Mouse (Mus musculus) lung, postnatal 0 days (tissue): Measurements from ENCODE around the gene Park7. TPM values are rescaled to one million over a fixed set of nuclear protein-coding genes. Genes with fewer than 3 reads are reported as not detected.

Experiments
- ATAC-seq: fragments of 200-750 bp; cut with Nextera tagmentation; 2 replicates; pipeline ENCODE4 v1.8.0; 2017; ENCODE audit warnings: moderate library complexity
- DNase-seq: peaks from one replicate; pipeline ENCODE4 v3.0.0-alpha.2; 2016; ENCODE audit warnings: low spot score
- H3K27ac ChIP-seq: fragments of 300-500 bp; sonication (generic); 2 replicates; pipeline ENCODE4 v1.5.1; 2014; ENCODE audit warnings: antibody characterized with exemption, mild to moderate bottlenecking, low read length, mixed read lengths
- H3K27me3 ChIP-seq: fragments of 300-500 bp; sonication (generic); replicated peaks from 2 replicates; pipeline ENCODE4 v1.6.1; 2014; ENCODE audit warnings: low read length, mixed read lengths; ENCODE audit not compliant: insufficient read depth
- H3K36me3 ChIP-seq: fragments of 300-500 bp; sonication (generic); 2 replicates; pipeline ENCODE4 v1.6.1; 2014; ENCODE audit warnings: low read length, mixed read lengths; ENCODE audit not compliant: insufficient read depth
- H3K4me1 ChIP-seq: fragments of 300-500 bp; sonication (generic); 2 replicates; pipeline ENCODE4 v1.6.1; 2014; ENCODE audit warnings: antibody characterized with exemption, low read depth, low read length, mixed read lengths; ENCODE audit not compliant: insufficient read depth
- H3K4me2 ChIP-seq: fragments of 300-500 bp; sonication (generic); replicated peaks from 2 replicates; pipeline ENCODE4 v1.6.1; 2014; ENCODE audit warnings: low read depth, mild to moderate bottlenecking, low read length, moderate library complexity, mixed read lengths
- H3K4me3 ChIP-seq: fragments of 300-500 bp; sonication (generic); 2 replicates; pipeline ENCODE4 v1.5.1; 2014; ENCODE audit warnings: low read depth, low read length
- H3K9ac ChIP-seq: fragments of 300-500 bp; sonication (generic); replicated peaks from 2 replicates; pipeline ENCODE4 v1.6.1; 2014; ENCODE audit warnings: low read depth, mild to moderate bottlenecking
- H3K9me3 ChIP-seq: fragments of 300-500 bp; sonication (generic); 2 replicates; pipeline ENCODE4 v1.6.1; 2016; ENCODE audit warnings: low read length, mixed read lengths
- CTCF ChIP-seq: IDR thresholded peaks from 2 replicates; pipeline ENCODE4 v1.5.1; 2016; ENCODE audit warnings: antibody characterized with exemption, mild to moderate bottlenecking
- EP300 ChIP-seq: IDR thresholded peaks from 2 replicates; pipeline ENCODE4 v1.6.1; 2016; ENCODE audit warnings: antibody characterized with exemption, mild to moderate bottlenecking, control low read depth
- WGBS: fragments of 180-500 bp; shearing (Covaris S2); extraction: QIAGEN DNeasy Blood & Tissue Kit; methylation state at CpG from one replicate; pipeline ENCODE4 v1.1.7; 2014; 5-methylcytosine and 5-hydroxymethylcytosine counted together
- polyA plus RNA-seq: library from polyadenylated mRNA; unstranded; fragments of >200 nt; fragmentation: Nextera tagmentation; extraction: Ambion mirVana; gene quantifications from 2 replicates; pipeline ENCODE4 v1.2.1, GENCODE M21; 2015

The Park7 gene
- polyA plus RNA-seq, 1 experiment from 2014 or later = 241 TPM

DNA sequence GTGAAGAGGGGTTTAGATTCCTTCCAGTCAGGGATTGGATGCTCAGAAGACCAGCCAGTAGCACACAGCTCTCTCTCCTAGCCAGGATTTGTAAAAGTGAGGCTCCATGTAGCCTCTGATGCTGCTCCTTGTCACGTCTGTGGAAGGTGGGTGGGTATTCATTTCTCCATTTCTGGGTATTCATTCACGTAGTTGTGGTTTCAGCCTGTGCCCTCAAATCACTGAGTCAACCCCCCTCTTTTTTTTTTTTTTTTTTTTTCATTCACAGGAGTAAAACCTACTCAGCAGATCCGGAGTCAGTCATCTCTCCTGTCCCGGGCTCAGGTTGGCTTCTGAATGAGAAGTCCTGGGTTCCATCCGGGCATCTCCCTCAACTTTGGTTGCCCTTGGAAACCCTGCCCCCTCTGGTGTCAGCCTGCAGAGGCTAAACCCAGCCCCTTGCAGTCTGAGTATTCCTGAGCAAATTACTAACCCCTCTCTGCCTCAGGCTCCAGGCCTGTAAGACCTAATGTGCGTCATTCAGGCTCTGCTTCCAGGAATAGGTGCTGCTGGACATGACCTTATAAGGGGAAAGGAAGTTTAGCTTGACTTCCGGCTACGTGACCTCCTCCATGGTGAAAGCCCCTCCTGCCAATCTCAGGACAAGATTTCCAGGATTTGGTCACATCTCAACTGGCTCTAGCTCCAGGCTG lies 3.2 kb upstream of the Park7 start:
- 61% methylated on average over 8 of the region's 8 CpGs for WGBS
- H3K27ac ChIP-seq = 0 out of 2 replicates have a peak overlapping the region, but pooled peaks have one; percentile 5

DNA sequence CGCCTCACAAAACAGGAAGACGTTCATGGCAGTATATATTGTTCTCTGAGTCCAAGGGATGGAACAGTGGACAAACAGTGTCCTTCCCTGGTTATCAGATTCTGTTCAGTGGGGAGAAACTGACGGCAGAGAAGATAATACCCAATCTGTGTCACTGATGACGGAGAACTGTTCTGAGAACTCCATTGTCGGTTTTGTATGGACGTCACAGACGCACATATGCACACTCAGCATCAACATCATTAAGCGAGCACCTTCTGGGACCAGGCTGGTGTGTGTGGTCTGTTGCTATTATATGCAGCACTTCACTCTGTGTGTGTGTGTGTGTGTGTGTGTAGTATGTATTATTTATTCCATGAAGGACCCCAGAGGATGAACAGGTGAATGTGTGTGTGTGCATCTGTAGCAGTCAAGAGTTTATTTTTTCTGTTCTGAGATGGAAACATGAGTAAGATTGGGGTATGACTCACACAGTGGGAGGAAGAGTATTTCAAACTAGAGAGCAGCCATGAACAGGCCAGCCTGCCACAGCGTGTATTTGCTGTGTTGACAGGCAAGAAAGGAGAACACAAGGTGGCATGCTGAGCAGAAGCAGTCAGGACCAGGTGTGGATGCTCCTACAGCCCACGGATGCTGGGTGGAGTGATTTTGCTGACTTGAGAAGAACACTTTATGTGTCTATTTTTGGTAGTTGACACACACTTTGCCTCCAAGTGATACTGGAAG lies 1.1 kb upstream of the Park7 start:
- H3K4me1 ChIP-seq = peaks cover 5% of the 10 kb centered on the region; the same call in 1 of the 2 replicates
- ATAC-seq (peak; percentile 42; the same call in 1 of the 2 replicates), DNase-seq (peak; percentile 28)
- no peak for TF ChIP-seq CTCF
- peak; percentile 93 for TF ChIP-seq EP300
- peak overlapping the region; percentile 35; the same call in 1 of the 2 replicates for H3K9ac ChIP-seq
- WGBS = 42% methylated on average over 10 of the region's 10 CpGs
- H3K27me3 ChIP-seq = no peaks in the 10 kb centered on the region
- peak overlapping the region; percentile 66 for H3K4me2 ChIP-seq
- no peaks in the 10 kb centered on the region for H3K36me3 ChIP-seq
- no peak overlapping the region for H3K4me3 ChIP-seq
- H3K9me3 ChIP-seq = no peaks in the 10 kb centered on the region
- H3K27ac ChIP-seq = peak overlapping the region; percentile 84

More for the DNA sequence above, 3.2 kb upstream of the Park7 start:
- H3K9ac ChIP-seq = no peak overlapping the region
- H3K27me3 ChIP-seq = no peaks in the 10 kb centered on the region
- no peak overlapping the region for H3K4me3 ChIP-seq
- no peak overlapping the region for H3K4me2 ChIP-seq
- no peaks in the 10 kb centered on the region for H3K36me3 ChIP-seq
- H3K4me1 ChIP-seq = peaks cover 5% of the 10 kb centered on the region; the same call in 1 of the 2 replicates
- peak; percentile 35 for DNase-seq
- no peak for ATAC-seq
- H3K9me3 ChIP-seq = no peaks in the 10 kb centered on the region
- TF ChIP-seq EP300 = peak; percentile 58
- no peak for TF ChIP-seq CTCF

DNA sequence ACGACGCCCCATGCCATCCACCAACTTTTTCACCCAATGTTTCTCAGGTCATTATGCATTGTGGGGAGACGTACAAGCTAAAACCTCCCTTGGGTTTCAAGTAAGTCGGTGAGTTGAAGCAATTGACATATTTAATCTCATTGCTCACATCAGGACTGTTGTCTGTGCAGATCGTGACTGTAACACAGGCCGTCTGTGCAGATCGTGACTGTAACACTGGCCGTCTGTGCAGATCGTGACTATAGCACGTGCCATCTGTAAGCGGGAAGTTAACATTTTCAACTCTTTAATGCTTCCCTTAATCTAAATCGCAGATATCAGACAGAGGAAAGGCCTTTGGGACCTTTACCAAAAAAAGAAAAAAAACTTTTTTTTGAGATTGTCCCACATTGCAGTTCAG lies 494 bp downstream of the Park7 start:
- no peaks in the 10 kb centered on the region for H3K9me3 ChIP-seq
- H3K9ac ChIP-seq = peak overlapping the region; percentile 66
- H3K4me2 ChIP-seq = peak overlapping the region; percentile 66
- 11% methylated on average over 12 of the region's 12 CpGs for WGBS
- H3K36me3 ChIP-seq = no peaks in the 10 kb centered on the region
- peaks cover 9% of the 10 kb centered on the region; the same call in 1 of the 2 replicates for H3K4me1 ChIP-seq
- peak overlapping the region; percentile 56 for H3K4me3 ChIP-seq
- no peaks in the 10 kb centered on the region for H3K27me3 ChIP-seq
- TF ChIP-seq CTCF (no peak), EP300 (no peak)
- H3K27ac ChIP-seq = peak overlapping the region; percentile 84
- DNase-seq (peak; percentile 51), ATAC-seq (no peak)

DNA sequence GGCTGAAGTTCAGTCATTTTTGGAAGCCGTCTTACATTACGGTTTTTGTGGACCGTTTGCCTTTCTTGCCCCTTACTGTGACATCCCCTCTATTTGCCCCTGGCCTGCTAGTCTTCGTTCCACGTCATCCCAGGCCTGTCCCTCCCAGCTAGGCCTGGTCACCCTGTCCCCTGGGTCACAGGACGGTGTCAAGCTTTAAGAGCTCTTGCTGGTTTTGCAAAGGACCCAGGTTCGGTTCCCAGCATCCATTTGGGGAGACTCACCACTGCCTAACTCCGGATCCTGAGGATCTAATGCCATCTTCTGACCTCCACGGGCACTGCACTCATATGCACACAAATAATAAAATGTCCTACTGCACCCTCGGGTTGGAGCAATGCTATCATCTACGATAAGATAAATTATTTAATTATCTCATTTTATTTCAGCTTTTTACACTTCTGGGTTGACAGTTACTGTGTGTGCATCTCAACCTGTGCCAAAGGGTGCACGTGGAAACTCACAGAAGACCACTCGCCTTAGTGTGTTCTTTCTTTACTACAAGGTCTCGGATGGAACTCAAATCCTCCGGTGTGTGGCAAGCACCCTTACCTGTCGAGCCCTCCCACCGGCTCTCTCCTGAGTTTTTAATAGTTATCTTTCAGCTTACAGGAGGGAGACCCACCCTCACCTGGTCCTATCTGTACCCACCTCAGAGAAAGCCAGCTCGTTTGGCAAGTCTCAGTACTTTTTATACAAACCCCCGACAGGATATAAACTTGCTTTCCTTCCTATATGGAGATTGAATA lies 3.9 kb downstream of the Park7 start:
- Histone ChIP-seq H3K9ac (no peak overlapping the region), H3K4me2 (peak overlapping the region; percentile 77; the same call in 1 of the 2 replicates), H3K27me3 (no peaks in the 10 kb centered on the region), H3K27ac (peak overlapping the region; percentile 52; the same call in 1 of the 2 replicates), H3K36me3 (peaks cover under 1% of the 10 kb centered on the region; the same call in 1 of the 2 replicates), H3K4me3 (peak overlapping the region; percentile 65; the same call in 1 of the 2 replicates), H3K9me3 (no peaks in the 10 kb centered on the region), H3K4me1 (peaks cover 9% of the 10 kb centered on the region; the same call in 1 of the 2 replicates)
- DNase-seq (no peak), ATAC-seq (no peak)
- TF ChIP-seq CTCF (peak; percentile 13; the same call in 1 of the 2 replicates), EP300 (no peak)
- WGBS = 78% methylated on average over 19 of the region's 19 CpGs

DNA sequence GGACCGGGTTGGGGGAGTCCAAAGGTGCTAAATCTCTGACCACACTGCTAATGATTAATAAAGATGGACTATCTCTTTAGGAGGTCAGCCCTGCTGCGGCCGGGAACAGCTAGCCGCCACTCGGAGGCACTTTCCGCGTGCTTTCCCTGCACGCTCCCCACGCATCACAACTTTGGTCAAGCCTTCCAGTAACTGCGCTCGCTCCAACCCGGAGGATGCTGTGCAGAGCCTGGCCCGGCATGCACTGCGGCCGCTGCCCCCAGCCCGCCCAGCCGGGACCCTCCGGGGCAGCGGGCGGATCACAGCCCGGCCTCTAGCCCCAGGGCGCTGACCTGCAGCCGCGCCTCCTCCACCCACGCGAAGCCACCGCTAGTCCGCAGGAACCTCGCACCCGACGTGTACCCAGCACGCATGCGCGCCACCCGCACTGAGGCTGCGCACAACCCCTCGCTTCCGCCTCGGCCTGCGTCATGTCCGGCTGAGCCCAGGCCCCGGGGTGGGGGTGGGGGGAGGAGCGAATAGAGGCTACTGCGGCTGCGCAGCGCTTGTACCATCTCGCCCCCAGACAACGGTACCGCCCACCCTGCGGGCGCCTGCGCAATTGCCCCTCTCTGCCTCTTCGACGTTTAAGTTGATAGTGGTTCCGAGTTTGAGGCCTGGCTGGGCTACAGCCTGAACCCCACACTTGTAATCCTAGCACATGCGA lies 4.6 kb downstream of the Park7 start:
- Histone ChIP-seq H3K27me3 (no peaks in the 10 kb centered on the region), H3K27ac (peak overlapping the region; percentile 78), H3K9ac (peak overlapping the region; percentile 61), H3K4me2 (peak overlapping the region; percentile 77), H3K4me1 (peaks cover 9% of the 10 kb centered on the region; the same call in 1 of the 2 replicates), H3K9me3 (no peaks in the 10 kb centered on the region), H3K4me3 (peak overlapping the region; percentile 65), H3K36me3 (peaks cover 6% of the 10 kb centered on the region; the same call in 1 of the 2 replicates)
- 7% methylated on average over 50 of the region's 56 CpGs for WGBS
- DNase-seq = peak; percentile 98
- peak; percentile 90 for ATAC-seq
- peak; percentile 46 for TF ChIP-seq CTCF
- no peak for TF ChIP-seq EP300
